Mouse (Mus musculus) liver, embryonic 14.5 days (tissue): ENCODE measurements around the gene Relch. TPM values are rescaled to one million over a fixed set of nuclear protein-coding genes. Genes with fewer than 3 reads are reported as not detected.

Experiments used
- ATAC-seq: fragments of 200-750 bp; cut with Nextera tagmentation; 2 replicates; pipeline ENCODE4 v1.8.0; 2017; ENCODE audit warnings: moderate number of reproducible peaks, mild to moderate bottlenecking, moderate library complexity; ENCODE audit not compliant: insufficient read depth
- DNase-seq, 3 experiments: peaks; one replicate each; pipeline ENCODE4 v3.0.0-alpha.2; 2012 to 2013; ENCODE audit warnings: low read depth in 3 of 3, low spot score in 3 of 3
- H3K27ac ChIP-seq: fragments of 300-500 bp; sonication (generic); 2 replicates; pipeline ENCODE4 v1.5.1; 2014; ENCODE audit warnings: moderate library complexity, mild to moderate bottlenecking, control low read depth, inconsistent platforms
- H3K27me3 ChIP-seq: fragments of 300-500 bp; sonication (generic); 2 replicates; pipeline ENCODE4 v1.6.1; 2014; ENCODE audit warnings: mild to moderate bottlenecking, low read length, moderate library complexity; ENCODE audit not compliant: control insufficient read depth, insufficient read depth
- H3K36me3 ChIP-seq: fragments of 300-500 bp; sonication (generic); replicated peaks from 2 replicates; pipeline ENCODE4 v1.6.1; 2014; ENCODE audit warnings: low read depth; ENCODE audit not compliant: control insufficient read depth, insufficient read depth
- H3K4me1 ChIP-seq, 2 experiments: fragments of 200-500 bp in 1 of 2; fragments of 300-500 bp in 1 of 2; sonication (generic) in 1 of 2; replicated peaks; 2 replicates each; pipeline ENCODE4 v1.6.1; 2012 to 2014; ENCODE audit warnings: antibody characterized with exemption in 1 of 2, inconsistent platforms in 1 of 2, low read length in 1 of 2; ENCODE audit not compliant: control insufficient read depth in 2 of 2, insufficient read depth in 2 of 2
- H3K4me2 ChIP-seq: fragments of 300-500 bp; sonication (generic); 2 replicates; pipeline ENCODE4 v1.6.1; 2014; ENCODE audit warnings: low read depth, mild to moderate bottlenecking, control low read depth, moderate library complexity
- H3K4me3 ChIP-seq, 2 experiments: fragments of 200-500 bp in 1 of 2; fragments of 300-500 bp in 1 of 2; sonication (generic) in 1 of 2; 2 replicates each; pipeline ENCODE4 v1.5.1; 2012 to 2014; ENCODE audit warnings: low read depth in 2 of 2, low read length in 2 of 2, mild to moderate bottlenecking in 2 of 2, control low read depth in 1 of 2, inconsistent platforms in 1 of 2, moderate library complexity in 1 of 2; ENCODE audit not compliant: insufficient read depth in 1 of 2
- H3K9ac ChIP-seq: fragments of 300-500 bp; sonication (generic); replicated peaks from 2 replicates; pipeline ENCODE4 v1.6.1; 2014; ENCODE audit warnings: mild to moderate bottlenecking, control low read depth, moderate library complexity
- H3K9me3 ChIP-seq: fragments of 300-500 bp; sonication (generic); 2 replicates; pipeline ENCODE4 v1.6.1; 2016; ENCODE audit warnings: low read length, mixed read lengths; ENCODE audit not compliant: control insufficient read depth
- CTCF ChIP-seq: IDR thresholded peaks from 2 replicates; pipeline ENCODE4 v1.5.1; 2016; ENCODE audit warnings: antibody characterized with exemption, low read depth, control low read depth
- EP300 ChIP-seq: IDR thresholded peaks from 2 replicates; pipeline ENCODE4 v1.6.1; 2016; ENCODE audit warnings: antibody characterized with exemption, low read depth
- WGBS: fragments of 180-500 bp; shearing (Covaris S2); extraction: QIAGEN DNeasy Blood & Tissue Kit; methylation state at CpG from one replicate; pipeline ENCODE4 v1.1.7; 2014; ENCODE audit not compliant: insufficient replicate concordance; 5-methylcytosine and 5-hydroxymethylcytosine counted together
- polyA plus RNA-seq, 2 experiments: library from polyadenylated mRNA; depleted of rRNA in 1 of 2; stranded (reverse) in 1 of 2; unstranded in 1 of 2; fragments of >200 nt; fragmentation: Nextera tagmentation in 1 of 2; extraction: Ambion mirVana in 1 of 2; gene quantifications; 2 replicates each; pipeline versions ENCODE4 v1.2.1 to v1.2.3; 2012 to 2014

Gene Relch
- polyA plus RNA-seq, 2 experiments, result 7.2 to 9.0 TPM

- H3K27ac ChIP-seq, result no peak overlapping the region
- no peak overlapping the region for H3K9ac ChIP-seq
- H3K4me2 ChIP-seq, result no peak overlapping the region
- H3K36me3 ChIP-seq, result no peaks in the 10 kb centered on the region
- no peak overlapping the region for H3K4me3 ChIP-seq
- H3K4me1 ChIP-seq, result peaks cover 0 to 25% of the 10 kb centered on the region in 2 experiments
- TF ChIP-seq CTCF (no peak), EP300 (no peak)
- no peak for DNase-seq
- H3K27me3 ChIP-seq, result no peaks in the 10 kb centered on the region
- H3K9me3 ChIP-seq, result no peaks in the 10 kb centered on the region
- ATAC-seq, result no peak
Observed at GRCm38 (mm10) chr1:105801252-105801651, 137.6 kb downstream of the Relch start.

GRCm38 (mm10) chr1:105802941-105803340, 139.3 kb downstream of the Relch start:
- DNase-seq (no peak), ATAC-seq (no peak)
- Histone ChIP-seq H3K27ac (no peak overlapping the region), H3K4me2 (peak overlapping the region; percentile 33), H3K27me3 (no peaks in the 10 kb centered on the region), H3K36me3 (no peaks in the 10 kb centered on the region), H3K4me3 (peak overlapping the region in 1 of 2 experiments; percentile 13; a peak in 1 of 4 replicates), H3K4me1 (peaks cover 0 to 25% of the 10 kb centered on the region in 2 experiments), H3K9ac (no peak overlapping the region), H3K9me3 (no peaks in the 10 kb centered on the region)
- TF ChIP-seq EP300 (no peak), CTCF (no peak)
- WGBS, result 17% methylated on average over 6 of the region's 6 CpGs

GRCm38 (mm10) chr1:105804285-105804684, 140.6 kb downstream of the Relch start:
- peaks cover 0 to 25% of the 10 kb centered on the region in 2 experiments for H3K4me1 ChIP-seq
- H3K4me3 ChIP-seq, result no peak overlapping the region
- no peak overlapping the region for H3K4me2 ChIP-seq
- no peaks in the 10 kb centered on the region for H3K27me3 ChIP-seq
- TF ChIP-seq CTCF (no peak), EP300 (peak; percentile 27; the same call in 1 of the 2 replicates)
- H3K9ac ChIP-seq, result no peak overlapping the region
- no peaks in the 10 kb centered on the region for H3K36me3 ChIP-seq
- 16% methylated on average over 3 of the region's 3 CpGs for WGBS
- no peaks in the 10 kb centered on the region for H3K9me3 ChIP-seq
- no peak overlapping the region for H3K27ac ChIP-seq
- DNase-seq, result no peak
- ATAC-seq, result peak; percentile 45

Other genes with a start within 250 kb of the Relch start
- 2.9 and 5.1 TPM in 2 replicates for gene Pign, start 184 bp upstream of the Relch start, polyA plus RNA-seq (2012; rRNA removed)
- 5.5 TPM in 2 replicates for gene Pign, start 184 bp upstream of the Relch start, polyA plus RNA-seq (2014; fragmentation: Nextera tagmentation; extraction: Ambion mirVana)
- 0.32 and 0.33 TPM in 2 replicates for gene Tnfrsf11a, start 116.9 kb downstream of the Relch start, polyA plus RNA-seq (2012; rRNA removed)
- 0.18 and 0.27 TPM in 2 replicates for gene Tnfrsf11a, start 116.9 kb downstream of the Relch start, polyA plus RNA-seq (2014; fragmentation: Nextera tagmentation; extraction: Ambion mirVana)